Mouse (Mus musculus) lung, postnatal 36 days (tissue): ENCODE results near the gene Actr3b.
"Not testable (repeated sequence)": the region's sequence is repeated elsewhere in the genome, so short reads cannot be mapped to it uniquely, and the experiment has no call there.

ENCODE experiments used
- DNase-seq: peaks from one replicate; pipeline ENCODE4 v3.0.0; 2022; ENCODE audit warnings: mixed read lengths

Gene Actr3b

DNA sequence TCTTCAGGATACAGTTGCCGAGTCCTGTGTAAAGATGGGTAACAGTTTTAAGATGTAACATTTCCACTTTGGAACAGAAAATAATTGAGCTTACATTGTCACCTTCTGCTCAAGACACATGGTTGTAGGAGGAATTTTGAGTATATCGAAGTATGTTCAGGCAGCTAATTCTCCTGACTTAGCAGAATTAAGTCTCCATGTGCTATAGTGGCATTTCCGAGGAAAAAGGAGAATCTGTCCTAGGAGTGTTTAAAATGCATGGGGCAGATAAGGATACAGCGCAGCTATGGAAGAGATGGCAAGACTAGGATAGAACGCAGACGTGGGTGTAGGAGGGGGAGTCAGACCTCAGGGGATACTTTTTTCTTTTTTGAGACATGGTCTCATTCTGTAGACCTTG is 31.8 kb downstream of the Actr3b start:
- no peak for DNase-seq

DNA sequence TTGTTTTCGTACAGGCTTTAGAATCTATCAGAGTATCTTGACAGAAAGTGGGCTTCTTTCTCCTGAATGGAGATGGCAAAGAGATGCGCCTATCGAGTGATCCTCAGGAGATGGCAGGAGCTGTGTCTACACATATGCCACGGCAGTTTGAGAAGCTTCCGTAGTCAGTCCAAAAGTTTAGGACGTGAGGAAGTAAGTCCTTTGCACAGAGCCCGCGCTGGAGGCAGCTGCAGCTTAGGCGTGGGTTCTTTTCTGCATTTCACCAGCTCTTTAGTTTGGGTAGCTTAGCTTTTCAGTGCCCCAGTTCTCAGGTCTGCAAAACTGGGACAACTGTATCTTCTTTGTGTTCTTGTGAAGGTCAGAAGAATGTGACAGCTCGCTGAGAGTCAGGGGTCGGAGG is 38.0 kb downstream of the Actr3b start:
- DNase-seq, result no peak

DNA sequence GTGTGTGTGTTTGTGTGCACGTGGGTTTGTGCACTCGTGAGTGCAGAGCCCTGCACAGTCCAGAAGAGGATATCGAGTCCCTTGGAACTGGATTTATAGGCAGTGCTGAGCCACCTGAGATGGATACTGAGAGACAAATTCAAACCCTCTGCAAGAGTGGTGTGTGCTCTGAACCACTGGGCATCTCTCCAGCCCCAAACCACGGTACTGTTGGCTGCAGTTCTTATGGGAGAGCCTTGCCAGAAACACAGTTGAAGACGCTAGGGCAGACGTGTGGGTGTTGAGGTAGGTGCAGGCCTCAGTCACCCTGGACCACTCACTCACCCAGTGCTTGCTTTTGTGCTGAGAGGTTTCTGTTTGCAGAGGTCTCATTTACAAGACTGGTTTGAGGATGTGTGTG is 41.1 kb downstream of the Actr3b start:
- no peak for DNase-seq

DNA sequence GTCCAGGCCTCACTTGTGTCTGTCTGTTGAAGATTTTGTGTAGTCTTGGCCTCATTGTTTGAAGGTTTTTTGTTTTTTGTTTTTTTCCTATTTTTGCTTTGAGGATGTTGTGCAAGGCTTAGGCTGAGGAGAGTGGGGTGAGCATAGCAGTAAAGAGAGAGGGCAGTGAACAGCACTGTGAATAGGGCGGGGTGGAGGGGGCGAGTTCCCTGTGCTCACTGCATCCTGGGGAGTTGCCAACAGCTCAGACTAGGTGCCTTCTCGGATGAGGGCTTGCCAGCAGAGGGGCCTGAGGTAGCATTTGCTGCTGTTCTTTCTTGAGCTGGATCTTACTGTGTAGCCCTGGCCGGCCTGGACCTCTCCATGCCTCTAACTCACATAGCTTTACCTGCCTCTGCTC is 41.9 kb downstream of the Actr3b start:
- no peak for DNase-seq

DNA sequence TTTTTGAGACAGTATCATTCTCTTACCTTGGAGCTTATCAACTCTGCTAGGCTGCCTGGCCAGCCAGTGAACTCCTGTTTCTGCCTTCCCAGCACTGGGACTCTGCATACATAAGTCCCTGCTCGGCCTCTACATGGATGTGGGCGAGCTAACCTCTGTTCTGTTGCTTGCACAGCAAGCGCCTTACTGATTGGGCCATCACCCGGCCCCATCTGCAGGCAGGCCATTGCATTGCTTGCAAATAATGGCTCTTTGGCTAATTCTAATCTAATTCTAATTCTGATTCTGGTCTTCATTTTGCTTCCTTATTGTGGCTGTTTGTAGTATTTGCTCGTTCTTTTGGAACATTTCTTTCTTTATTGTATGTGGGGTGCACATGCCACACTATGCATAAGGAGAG is 44.8 kb downstream of the Actr3b start:
- DNase-seq, result no peak

DNA sequence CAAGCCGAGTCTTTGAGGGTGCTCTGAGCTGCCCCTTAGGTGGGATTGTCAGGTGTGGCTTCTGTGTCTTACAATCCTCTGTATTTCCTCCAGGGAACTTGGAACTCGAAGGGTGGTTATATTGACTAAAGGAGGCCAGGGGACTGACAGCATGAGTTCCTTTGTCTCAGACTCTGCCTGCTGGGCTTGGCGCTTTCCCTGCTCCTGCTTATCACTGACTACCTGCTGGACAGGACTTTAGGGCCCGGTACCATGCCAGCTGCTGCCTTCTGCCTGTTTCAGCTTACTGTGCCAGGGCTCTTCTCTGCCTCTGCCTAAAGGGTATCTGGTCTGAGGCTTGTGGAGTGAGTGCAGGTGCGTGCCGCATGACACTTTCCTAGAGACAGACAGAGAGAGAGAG is 53.1 kb downstream of the Actr3b start:
- DNase-seq, result no peak

DNA sequence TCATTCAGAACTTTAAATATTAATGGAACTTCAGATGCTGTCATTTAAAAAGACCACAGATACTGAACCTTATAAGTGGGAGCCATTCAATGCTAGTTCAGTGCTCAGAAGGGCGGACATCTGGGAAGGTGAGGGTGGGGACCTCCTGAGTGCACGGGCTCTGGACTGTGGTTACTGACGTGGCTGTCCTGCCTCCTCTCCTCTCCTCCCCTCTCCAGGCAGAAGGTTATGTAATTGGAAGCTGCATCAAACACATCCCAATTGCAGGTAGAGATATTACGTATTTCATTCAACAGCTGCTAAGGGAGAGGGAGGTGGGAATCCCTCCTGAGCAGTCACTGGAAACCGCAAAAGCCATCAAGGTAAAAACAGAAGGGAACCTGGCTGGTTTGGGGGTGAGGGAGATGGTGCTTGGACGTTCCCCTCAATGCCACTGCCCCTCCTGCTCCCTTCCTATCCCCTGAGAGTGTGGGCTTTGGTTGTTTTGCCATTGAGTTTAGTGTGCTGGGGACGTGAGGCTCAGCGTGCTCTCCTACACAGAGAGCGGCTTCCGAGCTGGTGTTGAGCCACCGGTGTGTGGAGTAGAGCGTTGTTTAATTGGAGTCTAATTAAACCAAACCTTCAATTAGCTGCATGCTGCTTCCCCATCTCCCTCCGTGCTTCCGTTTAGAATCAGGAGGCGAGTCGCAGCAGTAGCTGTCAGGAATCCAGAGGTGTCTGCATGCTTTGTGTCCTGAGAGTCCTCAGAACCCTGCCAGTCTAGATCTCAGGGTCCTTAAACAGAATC is 69.7 kb downstream of the Actr3b start:
- no peak for DNase-seq

DNA sequence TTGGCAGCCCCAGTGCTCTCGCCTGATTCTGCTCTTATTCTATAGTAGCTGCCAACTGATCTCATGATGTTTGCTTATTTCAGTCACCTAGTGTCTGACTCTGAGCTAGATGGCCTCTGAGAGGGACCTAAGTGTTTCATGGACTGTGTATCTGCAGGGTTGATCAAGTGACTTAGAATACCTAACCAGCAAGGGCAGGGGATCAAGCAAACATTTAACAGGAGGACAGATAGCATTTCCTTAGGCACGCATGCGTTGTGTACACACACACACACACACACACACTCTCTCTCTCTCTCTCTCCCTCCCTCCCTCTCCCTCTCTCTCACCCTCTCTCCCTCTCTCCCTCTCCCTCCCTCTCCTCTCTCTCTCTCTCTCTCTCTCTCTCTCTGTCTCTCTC is 71.0 kb downstream of the Actr3b start:
- no peak for DNase-seq

DNA sequence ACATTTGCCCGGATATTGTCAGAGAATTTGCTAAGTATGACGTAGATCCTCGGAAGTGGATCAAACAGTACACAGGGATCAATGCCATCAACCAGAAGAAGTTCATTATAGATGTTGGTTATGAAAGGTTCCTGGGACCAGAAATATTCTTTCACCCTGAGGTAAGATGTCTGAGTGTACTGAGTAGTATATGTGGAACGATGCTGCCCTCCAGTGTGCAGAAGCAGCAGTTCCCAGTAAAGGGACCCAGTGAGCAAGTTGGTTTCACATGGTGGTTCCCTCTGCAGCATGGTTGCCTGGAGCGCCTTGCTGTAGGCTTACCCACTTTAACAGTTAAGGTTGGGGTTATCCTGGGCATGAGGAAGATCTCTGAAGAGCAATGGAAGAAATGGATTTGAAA is 71.8 kb downstream of the Actr3b start:
- DNase-seq, result peak; percentile 43

DNA sequence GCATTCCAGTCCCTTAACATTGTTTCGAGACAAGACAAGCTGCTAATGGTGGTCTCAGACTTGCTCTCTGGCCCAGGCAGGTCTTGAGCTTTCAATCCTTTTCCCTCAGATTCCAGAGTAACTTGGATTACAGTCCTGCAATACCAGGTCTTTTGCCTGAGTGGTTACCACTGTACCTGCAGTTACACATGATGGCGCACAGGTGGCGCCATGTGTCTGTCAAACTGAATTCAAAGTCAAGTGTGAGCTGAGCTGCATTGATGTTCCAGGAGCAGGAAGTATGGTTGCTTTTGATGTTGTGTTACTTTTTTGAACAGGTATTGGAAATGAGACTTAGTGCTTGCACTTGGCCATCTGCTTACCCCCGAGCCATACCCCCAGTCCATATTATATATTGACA is 79.6 kb downstream of the Actr3b start:
- DNase-seq, result peak; percentile 27

DNA sequence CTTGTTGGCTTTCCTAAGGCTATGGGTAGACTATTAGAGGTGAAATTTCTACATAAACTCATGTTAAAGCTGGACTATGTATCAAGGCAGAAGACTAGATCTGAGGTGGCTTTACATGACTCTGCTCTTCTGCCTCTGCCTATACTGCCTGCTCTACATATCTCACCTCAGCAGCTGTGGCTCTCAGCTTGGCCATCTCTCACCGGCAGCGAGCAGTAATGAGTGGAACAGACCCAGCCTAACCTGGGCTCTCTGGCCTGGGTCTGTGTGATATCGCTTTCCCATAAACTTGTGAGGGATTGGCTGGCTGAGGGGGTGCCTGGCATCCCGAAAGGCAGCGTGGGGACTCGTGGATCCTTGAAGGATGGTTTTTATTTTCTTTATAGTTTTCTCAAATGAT is 86.8 kb downstream of the Actr3b start:
- DNase-seq, result no peak

DNA sequence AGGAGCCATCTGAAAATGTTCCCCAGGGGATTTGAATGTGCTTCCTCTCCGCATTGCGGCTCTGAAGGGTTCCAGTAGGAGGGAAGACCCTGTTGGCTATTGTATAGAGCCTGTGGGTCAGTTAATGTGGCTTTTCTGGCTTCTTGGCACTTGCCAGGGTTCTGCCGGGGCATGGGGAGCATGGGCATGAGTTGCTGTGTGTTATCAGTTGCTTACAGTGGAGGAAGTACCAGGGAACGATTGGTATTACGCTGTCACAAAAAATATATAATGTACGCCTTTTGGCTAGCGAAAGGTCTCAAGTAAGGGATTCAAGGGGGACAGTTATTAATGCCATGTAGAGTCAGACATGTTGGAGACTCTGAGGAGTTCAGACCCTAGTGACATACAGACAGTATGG is 87.4 kb downstream of the Actr3b start:
- no peak for DNase-seq

DNA sequence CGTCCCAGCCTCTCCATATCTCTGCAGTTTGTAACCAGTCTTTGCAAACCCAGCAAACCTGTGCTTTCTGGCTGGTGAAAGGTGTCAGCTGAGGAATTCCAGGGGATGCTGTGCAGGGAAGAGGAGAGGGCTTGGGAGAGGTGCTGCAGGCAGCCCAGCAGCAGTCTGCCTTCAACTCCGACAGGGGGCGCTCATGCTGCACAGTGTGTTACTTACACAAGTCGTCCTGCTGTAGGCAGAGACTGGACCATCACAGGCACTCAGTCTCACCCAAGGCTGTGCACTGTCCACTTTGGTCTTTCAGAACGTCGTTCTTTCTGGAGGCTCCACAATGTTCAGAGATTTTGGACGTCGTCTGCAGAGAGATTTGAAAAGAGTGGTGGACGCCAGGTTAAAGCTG is 88.3 kb downstream of the Actr3b start:
- DNase-seq, result peak; percentile 4

DNA sequence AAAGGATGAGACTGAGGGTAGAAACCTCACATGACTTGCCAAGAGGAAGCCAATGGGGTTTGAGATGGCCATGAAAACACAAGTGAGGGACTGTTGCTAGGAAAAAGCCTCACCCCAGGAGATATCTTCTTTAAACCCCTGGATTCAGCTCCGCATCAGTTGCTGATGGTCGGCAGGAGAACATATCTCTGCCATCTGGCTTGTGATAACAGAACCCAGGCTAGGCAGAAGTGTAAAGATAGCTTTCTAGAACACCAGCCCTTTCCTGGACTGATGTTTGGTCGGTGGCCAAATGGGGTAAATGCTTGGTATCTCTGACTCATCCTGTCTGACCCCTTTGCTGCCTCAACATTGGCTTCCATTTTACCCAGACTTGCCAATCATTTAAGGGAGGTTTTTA is 106.4 kb downstream of the Actr3b start:
- no peak for DNase-seq

DNA sequence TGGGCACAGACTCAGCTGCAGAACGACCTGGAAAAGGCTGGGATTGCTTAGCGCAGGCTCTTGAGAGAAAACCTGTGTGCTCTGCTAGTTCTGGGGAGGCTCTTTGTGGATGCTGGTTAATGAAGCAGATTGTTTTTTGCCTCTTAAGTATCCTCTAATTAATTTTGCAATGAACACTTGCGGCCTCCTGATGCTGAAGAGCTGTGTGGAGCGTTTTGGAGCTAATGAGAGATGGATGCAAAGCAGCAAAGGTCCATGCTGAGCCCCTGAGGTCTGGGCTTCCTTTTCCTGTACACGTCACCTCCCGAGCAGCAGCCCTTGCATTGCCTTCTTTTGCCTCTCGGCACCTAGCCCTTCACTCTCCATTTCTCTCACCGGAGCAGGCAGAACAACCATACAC is 110.1 kb downstream of the Actr3b start:
- DNase-seq, result no peak

DNA sequence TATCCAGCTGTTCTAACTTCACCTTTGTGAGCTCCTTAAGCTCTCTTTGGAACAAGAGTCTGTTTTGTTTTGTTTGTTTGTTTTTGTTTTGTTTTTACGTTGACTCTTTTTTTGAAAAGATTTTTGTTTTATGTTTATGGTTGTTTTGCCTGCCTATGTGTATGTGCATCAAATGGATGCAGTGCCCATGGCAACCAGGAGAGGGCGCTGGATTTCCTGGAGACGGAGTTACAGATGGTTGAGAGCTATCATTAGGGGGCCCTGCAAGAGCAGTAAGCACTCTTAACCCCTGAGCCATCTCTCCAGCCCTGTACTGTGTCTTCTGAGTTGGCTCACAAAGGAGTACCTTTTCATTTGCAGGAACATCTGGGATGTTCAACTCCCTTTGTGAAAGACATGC is 110.8 kb downstream of the Actr3b start:
- no peak for DNase-seq

DNA sequence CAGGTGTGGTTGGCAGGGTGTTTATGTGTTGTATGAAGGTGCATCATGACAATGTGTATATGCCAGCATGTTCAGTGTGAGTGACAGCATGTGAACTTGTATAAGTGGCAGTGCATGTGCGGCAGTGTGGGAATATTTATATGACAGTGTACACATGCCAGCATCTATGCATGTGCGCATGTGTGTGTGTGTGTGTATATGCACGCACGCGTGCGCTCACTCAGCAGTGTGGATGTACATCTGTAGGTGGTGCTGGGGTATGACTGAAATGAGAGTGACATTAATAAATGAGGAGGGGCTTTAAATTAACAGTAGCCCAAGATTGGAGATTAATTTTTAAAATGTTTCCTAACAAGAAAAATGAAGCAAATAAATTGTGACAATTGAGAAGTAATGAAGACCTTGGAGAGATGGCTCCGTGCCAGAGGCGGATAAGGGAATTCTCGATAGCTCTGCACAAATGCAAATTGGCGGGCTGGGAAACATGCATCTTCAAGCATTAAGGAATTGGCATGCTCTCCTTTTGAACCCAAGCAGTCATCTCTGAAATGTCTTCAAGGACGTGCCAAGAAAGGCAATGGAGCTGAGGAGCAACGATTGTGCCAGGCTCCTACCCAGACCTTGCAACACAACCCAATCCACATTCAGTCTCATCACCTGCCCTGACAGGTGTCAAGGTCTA is 111.7 kb downstream of the Actr3b start:
- no peak for DNase-seq

DNA sequence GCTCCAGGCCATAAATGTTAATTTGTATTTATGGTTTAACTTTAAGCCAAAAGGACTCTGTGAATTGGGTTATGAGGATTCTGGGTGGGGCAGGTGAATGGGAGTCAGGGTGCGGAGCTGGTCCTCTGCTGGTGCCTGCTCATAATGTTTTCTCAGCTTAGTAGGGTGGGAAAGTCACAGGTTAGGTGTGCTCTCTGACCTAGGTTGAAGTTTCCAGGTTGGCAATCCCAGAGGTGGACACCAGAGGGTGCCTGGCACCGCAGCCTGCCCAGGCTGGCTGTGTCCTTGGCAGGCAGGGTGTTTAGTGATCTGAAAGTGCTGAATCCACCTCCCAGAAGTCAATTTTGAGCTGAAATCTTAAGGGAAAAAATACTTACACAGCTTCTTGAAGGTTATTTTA is 113.2 kb downstream of the Actr3b start:
- DNase-seq, result no peak

DNA sequence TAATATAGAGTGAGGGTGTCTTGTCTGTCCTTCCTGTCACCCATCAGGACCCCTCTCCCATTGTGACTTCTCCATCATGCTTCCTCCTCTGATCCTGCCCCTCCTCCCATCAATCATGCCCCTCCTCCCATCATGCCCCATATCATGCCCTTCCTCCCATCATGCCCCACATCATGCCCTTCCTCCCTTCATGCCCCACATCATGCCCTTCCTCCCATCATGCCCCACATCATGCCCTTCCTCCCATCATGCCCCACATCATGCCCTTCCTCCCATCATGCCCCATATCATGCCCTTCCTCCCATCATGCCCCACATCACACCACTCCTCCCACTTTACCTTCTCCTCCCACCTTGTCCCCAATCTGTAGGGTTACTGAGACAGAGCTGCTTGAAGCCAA is 116.1 kb downstream of the Actr3b start:
- DNase-seq, result not testable (repeated sequence)

DNA sequence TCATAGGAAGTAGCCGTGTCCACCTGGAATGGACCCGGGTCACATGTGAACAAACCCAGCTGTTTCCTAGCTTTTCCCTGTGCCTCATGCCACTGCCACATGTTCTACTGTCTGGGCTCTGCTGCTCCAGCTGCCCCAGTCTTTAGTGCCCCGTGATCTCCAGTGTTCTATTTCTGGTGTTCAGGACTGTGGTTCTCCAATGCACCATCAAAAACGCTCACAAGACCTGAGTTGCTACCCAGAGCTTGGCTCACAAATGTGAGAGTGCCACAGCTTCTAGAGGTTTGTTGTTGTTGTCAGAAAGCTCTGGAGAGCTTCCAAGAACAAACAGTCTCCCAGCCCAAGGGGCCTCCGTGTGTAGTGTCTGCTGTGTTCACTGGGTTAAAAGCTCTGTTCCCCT is 117.5 kb downstream of the Actr3b start:
- DNase-seq, result no peak

DNA sequence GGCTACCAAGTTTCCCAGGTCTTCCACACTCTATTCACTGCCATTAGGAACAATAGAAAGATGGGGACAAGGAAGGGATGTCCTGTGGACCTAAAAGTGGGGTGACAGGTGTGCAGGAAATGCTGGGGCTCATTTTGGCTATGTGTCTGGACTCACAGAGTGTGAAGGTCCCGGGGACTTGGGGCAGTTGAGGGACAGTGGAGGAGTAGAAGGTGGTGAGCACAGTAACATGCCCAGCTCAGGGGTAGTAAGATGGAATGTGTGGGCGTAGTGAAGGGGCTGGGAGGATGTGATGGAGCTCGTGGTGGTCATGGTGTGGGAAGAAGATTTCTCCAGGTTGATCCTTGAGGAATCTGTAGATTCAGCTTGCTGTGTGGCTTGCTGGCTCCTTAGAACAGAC is 118.2 kb downstream of the Actr3b start:
- no peak for DNase-seq

DNA sequence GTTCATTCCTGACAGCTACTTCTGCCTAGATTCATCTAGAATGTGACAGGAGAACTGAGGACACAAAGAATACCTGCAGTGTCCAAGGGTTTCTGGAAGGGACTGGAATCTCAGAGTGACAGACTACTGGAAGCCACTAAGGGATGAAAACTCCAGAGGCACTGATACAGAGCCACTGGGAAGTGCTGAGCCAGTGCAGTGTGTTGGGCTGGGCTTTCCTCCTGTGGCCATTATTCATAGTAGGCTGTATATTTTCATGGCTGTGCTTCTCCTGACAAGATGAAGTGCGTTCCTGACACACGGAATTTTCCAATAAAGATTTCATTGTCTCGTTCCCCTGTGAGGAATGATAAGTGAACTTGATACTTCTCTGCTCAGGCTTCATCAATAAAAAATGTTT is 126.9 kb downstream of the Actr3b start:
- DNase-seq, result no peak

DNA sequence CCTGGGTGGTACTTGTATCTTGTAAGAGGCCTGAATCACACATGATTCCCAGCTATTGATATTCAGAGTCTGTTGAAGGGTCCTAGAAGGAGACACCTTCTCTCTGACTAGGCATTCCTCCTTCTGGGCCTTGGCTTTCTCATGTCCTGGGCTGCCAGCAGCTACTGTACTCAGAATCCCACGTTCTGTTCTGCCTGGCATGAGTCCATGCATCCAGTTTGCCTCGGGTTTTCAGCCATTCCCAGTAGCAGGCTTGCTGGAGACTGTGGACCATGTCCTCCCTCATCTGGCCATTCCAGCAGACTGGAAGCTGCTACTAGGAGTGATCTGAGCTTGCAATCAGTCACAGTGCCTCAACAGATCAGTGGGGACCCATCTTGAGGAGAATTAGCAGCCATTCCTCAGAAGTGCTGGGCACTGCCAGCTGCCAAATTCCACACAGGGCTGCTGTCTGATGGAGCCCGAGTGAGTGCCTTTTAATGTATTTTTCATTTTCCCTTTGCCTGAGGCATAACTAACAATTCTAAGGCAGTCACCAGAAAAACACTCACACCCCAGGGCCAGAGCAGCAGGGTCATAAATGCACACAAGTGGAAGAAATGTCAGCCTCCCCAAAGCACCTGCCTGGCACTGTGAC is 130.1 kb downstream of the Actr3b start:
- DNase-seq, result no peak

DNA sequence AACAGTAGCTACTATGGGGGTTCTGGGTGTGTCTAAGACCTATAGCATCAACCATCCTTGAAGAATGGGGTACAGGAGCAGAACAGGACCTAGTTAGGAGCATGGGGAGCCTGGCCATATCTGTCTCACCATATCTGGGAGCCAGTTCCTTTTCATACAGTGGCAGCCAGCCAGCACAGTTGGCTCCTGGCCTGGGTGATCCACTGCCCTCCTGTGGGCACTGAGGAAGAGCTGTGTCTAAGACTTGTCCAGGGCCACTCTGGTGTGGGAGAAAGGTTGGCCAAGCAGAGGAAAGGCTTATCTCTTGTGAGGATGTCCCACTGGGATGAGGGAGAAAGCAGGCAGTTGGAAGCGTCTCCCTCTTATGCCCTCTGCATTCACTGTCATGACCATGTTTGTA is 131.5 kb downstream of the Actr3b start:
- DNase-seq, result no peak
